Mouse (Mus musculus) c-Kit-positive CD71-negative TER-119-negative erythroid progenitor cells, embryonic 14.5 days (primary cell): ENCODE data around the gene Amh.
A peak's percentile ranks its signal among the peaks of the same experiment; 100 is the strongest.
"Not testable (repeated sequence)": the region's sequence is repeated elsewhere in the genome, so short reads cannot be mapped to it uniquely, and the experiment has no call there.

ENCODE experiments used
- DNase-seq: peaks from one replicate; pipeline ENCODE4 v3.0.0-alpha.2; 2013; ENCODE audit warnings: low read depth

Amh gene

DNA sequence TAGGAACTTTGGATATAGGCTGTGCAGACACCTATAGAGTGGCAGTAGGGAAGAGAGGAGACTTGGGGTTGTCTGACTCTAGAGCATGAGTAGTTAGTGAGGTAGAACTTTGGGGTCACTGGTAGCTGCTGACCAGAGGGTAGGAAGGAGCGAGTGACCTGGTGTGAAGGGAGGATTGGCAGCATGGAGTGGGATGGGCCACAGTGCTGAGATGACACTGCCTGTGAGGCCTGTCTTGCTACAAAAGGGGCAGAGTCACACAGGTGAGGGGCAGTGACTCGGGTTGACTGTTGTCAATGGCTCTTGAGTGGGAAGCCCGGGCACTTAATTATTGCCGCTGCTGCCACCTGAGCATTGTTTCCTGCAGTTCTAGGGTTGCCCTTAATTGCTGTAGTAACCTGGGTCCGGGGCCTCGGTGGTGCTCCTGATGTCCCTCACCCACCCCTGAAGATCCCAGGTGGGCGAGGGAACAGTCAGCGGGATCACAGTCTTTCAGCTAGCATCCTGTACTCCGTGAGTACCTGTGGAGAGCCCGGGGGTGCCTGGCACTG, 22.9 kb downstream of the Amh start:
- DNase-seq, result no peak

DNA sequence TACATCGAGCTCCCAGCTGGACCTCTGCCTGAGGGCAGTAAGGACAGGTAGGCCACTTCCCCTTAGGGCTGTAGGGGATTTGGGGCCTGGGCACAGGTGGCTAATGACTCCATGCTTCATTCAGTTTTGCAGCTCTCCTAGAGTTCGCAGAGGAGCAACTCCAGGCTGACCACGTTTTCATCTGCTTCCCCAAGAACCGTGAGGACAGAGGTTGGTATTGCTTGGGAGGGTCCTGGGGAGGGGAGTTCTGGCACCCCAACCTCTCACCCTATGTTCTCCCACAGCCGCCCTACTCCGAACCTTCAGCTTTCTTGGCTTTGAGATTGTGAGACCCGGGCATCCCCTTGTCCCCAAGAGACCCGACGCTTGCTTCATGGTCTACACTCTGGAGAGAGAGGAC, 23.5 kb downstream of the Amh start:
- DNase-seq, result not testable (repeated sequence)

DNA sequence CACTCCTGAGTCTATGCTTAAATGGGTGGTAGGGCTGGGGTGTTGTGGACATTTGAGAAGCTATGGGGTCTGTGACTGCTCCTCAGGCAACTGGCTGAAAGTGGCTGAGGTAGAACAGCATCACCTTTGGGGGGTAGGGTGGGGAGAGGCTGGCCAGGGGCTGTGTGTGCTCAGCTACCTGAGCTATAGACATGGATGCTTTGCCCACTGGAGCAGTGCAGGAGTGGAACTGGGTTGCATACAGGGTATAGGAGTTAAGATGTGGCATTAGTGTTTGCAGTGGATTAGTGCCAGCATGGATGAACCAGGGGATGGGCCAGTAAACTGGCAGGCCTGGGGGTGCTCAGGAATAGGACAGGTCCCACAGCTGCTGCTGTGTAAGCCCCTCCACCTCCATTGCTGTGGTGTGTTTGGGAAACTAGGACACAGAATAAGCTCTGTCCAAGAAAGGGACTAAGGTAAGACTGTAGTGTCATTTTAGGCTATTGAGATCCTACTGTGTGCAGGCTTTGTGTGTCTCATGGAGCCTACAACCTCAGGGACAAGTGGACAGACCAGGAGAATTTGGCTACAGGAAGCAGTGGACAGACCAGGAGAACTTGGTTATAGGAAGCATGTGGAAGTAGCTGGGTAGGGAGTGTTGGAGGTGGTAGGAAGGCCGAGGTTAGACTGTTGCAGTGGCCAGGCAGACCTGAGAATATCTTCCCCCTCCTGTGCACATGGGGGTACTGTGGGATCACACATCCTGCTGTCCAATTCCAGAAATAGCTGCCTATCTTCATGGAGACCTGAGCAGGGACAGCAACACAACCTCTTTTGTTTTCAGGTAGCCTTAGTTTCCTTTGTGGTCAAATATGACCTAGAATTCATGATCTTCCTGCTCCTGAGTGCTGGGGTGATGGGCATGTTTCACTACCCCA, 24.6 kb downstream of the Amh start:
- no peak for DNase-seq

DNA sequence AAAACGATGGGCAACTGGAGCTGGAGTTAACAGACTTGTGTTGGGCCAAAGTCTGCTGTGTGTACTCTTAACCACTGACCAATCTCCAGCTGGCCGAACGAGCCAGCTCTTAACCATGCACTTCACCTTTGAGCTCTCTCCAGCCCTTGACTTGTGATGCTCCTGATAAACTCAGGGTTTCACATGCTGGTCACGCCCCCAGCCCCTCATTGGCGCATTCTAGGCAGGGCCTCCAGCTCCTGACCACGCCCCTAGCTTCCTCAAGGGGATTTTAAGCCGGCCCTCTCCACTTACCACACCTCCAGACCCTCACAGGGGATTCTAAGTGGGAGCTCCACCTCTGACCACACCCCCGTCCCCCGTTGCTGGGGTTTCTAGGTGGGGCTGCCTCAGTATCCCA, 26.1 kb downstream of the Amh start:
- peak; percentile 83 for DNase-seq

DNA sequence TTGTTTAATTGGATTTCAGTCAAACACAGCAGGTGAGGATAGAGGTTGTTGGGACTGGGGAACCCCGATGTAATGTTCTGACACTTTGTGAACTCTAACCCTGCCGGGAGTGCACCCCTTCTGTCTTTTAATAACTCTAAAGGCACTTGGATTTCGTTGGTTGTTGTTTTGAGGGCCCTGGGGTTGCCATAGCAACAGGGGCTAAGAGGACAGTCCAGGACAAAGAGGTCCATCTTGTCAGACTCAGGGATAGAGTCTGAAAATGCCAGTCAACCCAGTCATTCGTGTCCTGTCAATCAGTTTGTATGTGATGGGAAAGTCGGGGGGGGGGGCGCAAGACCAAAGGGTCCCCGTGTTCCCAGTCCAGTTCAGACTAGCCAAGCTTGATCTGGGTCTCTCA, 27.8 kb downstream of the Amh start:
- no peak for DNase-seq

DNA sequence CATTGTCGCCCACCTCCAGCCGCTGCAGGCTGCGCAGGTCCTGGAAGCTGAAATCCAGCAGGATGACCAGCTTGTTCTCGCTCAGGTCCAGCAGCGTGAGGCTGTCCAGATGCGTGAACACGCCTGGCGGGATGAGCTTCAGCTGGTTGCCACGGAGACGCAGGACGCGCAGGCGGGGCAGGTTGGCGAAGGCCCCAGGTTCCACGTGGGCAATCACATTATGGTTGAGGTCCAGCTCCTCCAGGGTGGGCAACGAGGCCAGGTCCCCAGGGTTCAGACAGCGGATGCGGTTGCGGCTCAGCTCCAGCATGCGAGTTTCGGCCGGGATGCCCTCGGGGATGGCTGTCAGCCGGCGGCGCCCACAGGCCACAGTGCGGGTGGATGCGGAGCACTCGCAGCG, 30.6 kb downstream of the Amh start:
- DNase-seq, result no peak

DNA sequence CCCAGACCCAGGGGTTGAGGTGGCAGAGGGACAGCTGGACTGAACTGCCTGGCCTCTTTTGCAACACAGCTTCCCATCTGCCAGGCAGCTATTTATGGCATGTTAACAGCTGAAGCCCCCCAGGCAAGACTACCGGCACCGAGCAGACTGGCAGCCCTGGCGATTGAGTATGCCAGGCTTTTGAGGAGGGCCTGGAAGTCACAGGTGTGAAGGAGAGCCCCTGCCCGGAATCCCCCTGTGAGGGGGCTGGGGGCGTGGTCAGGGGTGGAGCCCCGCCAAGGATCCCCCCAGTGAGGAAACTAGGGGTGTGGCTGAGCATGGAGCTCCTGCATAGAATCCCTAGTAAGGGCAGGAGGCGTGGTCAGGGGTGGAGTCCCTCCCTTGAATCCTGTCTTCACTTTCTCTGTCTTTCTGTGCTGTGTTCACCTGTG, 31.9 kb downstream of the Amh start:
- no peak for DNase-seq

DNA sequence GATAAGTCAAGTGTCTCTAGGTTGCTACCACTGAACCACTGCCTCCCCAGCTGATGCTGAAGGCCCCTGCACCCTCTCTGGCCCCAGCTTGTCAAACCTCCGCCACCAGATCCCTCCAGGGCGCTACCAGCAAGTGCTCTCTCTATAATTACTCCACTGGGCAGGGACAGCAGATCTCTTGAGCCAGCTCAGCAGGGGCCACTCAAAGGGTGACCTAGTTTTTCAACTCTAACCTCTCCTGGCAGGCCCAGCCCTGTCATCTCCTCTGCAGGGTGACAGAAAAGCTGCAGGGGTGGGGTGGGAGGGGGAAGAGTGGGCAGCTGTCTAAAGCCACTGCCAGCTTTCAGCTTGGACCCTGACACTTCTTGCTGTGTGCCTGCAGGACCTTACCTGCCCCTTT, 32.8 kb downstream of the Amh start:
- no peak for DNase-seq

DNA sequence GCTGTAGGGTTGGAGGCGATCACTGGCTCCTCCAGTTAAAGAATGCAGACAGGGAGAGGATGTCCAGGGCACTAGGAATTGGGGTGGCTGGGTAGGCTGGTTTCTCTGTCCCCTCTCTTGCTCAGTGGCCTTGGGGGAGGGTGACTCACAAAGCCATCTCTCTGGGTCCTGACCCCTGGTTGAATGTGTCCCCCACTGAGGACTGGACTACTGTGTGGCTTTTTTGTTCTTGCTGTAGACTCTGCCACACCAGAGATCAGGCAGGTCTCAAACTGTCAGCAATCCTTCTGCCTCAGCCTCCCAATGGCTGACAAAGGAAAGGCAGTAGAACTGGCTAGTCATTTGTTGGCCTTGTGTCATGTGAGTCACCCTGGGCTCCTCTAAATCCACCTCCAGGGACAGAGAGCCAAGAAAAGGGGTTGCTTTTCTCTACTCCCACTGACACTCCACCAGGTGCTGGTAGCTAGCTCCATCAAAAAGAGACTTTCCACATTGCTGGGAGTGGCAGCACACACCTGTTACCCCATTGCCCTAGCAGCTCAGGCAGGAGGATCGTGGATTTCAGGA, 33.4 kb downstream of the Amh start:
- no peak for DNase-seq

DNA sequence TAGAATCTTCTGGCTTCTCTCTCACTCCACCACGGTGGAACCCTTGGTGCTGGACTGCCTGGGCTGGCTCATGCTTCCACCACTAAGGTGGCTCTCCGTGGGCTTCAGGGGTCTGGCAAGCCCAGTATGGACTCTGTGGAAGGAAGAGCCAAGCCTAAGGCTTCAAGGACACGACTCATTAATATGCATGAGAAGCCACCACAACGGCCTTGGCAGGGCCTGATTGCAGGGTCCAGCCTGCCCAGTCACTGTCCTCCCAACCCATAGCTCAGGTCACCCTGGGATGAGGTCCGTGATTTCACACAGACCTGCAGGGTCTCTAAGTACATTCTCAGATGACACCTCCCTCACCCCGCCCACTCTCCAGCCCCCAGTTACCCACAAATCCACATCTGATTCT, 34.8 kb downstream of the Amh start:
- DNase-seq, result no peak

DNA sequence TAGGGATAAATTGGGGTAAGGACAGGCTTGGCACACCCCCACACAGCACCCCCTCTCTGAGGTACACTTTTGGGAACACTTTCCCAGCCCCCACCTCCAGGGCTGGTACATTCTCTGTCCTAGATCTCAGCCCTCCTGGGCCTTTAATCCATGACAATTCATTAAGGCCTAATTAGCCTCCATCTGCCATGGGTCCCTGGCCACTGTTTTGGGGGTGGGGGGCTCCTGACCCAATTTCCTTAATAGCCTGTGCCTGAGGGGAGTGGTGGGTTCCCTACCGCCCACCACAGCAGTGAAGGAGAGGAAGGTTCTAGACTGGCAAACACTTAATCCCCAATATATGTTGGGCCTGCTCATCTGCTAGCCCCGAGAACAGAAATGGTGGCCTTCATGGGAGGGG, 36.6 kb downstream of the Amh start:
- no peak for DNase-seq

DNA sequence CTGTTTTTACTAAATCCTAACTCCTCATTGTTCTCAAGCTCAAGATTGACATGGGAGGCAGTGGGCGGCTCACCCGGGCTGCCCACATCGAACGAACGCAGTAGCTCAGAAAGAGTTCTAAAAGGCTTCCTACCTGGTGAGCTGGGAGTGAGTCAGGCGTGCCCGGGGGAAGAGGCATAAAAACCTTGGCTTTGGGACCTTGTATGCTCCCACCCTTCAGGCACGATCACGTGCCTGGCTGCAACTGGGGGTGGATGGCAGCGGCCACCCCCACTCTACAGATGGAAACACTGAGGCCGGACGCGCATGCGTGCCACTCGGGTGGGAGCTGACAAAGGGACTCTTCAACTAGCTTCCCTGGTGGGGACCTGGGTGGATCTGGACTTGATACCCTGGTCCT, 37.3 kb downstream of the Amh start:
- DNase-seq, result no peak

DNA sequence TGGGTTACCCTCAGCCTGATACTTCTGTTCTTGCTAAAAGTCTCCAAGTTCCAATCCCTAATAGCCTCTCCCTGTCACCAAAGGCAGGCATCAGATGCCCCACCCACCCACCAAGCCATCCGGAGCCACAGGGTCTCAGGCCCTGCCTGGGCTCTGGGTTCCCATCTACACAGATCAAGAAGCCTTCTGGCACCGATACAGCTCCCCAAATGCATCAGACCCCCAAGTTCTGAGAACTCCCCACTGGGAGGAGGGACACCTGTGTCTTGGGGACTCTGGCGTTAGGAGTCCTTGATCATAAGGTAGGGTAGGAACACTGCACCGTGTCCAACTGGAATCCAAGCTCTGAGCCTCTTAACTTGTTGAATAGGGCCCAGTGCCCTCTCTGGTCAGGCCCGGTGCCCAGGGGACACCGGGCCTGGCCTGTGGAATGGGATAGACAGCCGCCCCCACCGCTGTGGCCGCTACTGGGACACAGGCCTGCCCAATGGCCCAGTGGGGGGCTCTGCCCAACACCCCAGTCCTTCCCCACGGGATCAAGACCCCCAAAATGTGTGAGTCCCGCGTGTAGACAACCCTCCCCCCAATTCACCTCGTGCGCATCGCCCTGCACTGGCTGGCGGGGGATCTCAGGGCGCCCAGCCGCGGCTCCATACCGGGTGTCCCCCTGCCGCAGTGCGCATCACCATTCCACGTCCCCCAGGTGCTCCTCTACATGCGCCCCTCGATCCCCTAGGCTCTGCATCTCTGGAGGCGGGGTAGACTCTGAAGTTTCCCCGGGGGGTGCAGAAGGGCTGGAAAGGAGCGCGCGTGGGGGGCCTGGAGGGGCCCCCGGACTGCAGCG, 38.3 kb downstream of the Amh start:
- DNase-seq, result no peak

DNA sequence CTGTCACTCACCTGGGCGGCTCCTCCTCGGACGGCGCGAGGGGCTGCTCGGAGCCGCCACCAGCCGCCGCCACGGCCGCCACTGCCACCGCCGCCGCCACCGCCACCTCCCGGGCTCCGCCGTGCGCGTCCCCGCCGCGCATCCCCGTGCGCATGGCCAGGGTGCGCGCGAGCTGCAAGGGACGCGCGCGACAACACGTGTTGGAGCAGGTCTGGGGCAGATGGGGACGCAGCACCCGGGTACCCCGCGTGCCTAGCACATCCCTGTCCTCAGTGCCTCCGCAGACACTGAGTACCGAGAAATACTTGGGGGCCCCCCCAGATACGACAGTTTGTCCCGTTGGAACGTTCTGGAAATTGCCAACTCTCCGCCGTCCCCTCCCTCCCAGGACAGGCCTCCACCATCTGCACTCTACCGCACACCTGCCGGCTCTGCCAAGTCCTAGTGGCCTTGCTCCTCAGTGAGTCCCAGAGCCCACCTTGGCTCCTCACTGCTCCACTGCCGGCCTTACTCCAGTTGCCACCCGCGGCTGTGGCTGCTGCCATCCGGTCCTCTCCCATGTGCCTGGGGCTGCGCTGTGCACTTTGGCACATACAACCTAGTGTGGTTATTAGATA, 39.0 kb downstream of the Amh start, which contains the start of gene Lingo3:
Lingo3 (minus strand) TSS at position 109 of the 617 bp plus-strand sequence.
- DNase-seq, result no peak

DNA sequence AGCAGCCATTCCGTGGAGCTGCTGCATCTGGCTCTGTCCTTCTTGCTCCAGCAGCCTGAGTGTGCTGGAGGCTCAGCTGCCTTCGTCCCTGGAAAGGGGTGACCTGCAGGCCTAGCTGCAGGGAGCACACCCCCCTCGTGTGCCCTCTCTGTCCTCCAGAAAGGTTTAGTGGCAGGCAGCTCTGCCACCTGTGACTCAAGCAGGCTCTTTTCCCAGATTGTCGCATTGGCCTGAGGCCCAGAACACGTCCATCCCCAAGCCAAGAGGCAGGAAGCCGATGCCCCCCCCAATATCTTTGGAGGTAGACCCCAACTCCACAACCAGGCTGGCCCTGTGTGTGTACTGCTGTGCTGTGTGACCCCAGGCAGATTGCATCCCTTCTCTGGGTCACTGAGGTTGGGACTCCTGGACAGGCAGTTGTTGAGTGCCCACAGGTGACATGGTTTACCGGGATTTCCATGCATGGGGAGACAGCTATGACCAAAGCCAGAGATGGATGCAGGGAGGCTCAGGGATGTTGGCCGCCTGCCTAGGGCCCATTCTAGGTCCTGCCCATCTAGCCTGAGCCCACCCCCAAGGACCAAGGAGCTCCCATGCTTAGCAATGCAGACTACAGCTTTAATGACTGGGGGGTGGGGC, 40.1 kb downstream of the Amh start:
- DNase-seq, result no peak

DNA sequence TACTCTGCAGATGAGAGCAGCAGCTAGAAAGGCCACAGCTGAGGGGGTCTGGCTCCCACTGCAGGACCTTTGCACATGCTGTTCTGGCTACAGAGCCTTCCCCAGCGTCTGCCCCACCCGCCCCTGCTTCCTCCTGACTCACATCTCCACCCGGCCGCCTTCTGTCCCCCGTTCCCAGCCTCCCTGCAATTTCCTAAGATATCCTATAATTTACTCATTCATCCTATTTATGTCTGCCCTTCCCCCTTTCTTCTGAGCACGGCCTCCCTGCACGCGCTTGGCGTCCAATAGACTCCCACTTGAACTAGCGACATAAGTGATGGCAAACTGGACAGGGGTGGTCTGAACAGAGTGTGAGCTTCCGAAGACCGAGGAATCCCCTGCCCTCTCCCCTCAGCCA, 40.7 kb downstream of the Amh start:
- no peak for DNase-seq

DNA sequence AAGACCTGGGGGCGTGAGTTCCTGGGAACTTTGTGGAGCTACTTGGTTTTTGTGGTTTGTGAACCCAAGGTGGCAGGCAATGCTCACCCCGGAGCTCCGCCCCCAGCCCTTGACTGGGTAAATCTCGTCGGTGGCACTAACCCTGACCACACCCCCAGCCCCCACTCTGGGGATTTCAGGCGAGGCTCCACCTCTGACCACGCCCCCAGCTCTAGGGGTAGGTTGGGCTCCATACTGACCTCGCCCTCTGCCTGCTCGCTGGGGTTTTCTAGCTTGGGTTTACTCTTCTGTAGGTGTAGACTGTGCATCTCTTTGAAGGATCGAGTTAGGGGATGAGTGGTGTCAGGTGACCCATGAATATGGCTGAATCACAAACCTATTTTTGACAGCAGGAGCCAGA, 43.5 kb downstream of the Amh start:
- DNase-seq, result peak; percentile 86

DNA sequence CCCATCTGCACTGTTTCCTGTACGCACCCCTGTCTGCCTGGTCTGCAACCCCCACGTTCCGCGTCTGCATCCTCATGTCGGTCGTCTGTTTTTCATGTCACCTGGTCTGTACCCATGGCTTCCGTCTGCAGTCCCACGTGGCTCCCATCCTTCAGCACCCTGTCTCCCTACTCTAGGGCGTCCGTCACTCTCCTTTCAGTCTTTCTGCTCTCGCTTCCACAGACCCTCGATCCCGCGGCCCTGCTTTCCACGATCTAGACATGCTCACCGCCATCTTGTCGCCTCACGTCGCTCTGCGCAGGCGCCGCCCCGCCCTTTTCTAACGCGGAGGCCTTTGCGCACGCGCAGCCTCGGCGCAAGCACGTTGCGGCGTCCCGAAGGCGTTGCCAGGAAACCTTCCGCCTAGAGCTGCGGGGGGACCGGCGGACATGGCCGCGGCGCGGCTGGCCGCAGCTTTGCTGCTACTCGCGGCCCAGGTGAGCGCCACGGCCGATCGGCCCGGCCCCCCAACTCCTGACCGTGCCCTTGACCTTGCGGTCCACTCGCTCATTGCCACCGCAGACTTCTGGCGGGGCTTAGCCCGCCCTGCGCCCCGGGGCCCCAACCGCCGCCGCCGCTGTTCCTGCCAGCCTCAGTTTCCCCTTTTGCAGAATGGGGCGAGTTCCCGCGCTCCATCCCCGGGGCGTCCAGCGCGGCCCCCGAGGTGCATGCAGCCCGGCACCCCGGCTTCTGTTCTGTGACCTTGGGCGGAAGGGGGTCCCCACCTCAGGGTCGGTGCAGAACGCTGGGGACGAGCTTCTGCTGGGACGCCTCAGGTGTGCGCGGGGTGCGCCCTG, 50.1 kb downstream of the Amh start, which contains the start of the genes Lsm7 and Sppl2b:
Lsm7 (minus strand) TSS at position 297 of the 836 bp plus-strand sequence.
Sppl2b (plus strand) TSS at position 363 of the 836 bp plus-strand sequence.
- peak; percentile 89 for DNase-seq

DNA sequence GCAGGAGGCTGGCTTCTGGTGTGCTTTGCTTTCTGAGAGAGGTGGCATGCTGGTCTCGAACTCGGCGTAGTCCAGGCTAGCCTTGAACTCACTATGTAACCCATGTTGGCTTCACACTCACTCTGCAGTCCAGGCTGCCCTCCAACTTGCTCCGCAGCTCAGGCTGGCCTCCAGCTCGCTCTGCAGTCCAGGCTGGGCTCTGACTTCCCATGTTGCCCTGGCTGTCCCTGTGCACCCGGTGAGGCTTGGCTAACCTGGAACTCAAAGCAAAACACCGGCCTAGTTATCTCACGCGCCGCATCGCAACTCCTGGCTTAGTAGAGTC, 50.7 kb downstream of the Amh start:
- no peak for DNase-seq

DNA sequence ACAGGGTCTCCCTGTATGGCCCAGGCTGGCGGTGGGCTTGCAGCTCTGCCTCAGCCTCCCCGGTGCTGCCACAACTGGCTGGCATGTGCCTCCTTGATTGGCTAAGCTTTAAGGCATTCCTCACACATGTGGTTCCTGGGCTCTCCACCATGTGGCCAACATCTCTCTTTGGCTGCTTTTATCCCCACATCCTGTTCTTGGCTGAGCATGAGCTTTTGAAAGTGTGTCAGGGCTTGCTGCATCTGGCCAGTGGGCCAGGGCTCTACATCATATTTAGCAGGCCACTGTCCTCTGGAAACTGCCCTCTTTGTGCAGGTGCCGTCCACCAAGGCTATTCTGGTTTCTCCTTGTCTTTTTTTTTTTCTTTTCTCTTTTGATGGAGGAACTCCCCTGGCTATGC, 51.2 kb downstream of the Amh start:
- DNase-seq, result no peak

DNA sequence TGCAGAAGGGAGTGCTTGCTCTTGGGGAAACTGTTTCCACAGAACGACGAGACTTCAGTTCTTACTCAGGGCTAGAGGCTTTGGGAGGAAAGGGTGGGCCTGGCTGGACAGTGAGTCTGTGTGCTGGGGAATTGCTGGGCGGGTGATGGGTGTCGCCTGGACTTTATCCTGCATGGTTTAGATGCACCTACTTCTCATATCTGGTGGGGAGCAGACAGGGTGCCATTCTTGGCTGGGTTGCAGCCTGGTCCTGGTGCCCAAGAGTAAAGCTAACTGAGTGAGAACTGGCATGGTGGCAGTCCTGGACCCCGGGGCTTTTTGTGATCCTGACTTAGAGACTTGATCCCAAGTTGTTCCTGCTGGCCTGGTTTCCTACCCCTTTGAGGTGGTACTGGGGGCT, 51.9 kb downstream of the Amh start:
- DNase-seq, result no peak
